Mouse (Mus musculus) bone marrow, adult 2 months (tissue): ENCODE data around the gene Prkra.

Source experiments
- CTCF ChIP-seq: fragments of 200-500 bp; IDR thresholded peaks from 2 replicates; pipeline ENCODE4 v1.5.1; 2011; ENCODE audit warnings: low read length, control low read depth; ENCODE audit not compliant: control insufficient read depth, insufficient read depth
- POLR2A ChIP-seq: fragments of 200-500 bp; IDR thresholded peaks from 2 replicates; pipeline ENCODE4 v1.6.1; 2011; ENCODE audit warnings: low read depth, mild to moderate bottlenecking, control low read depth, low read length, borderline replicate concordance; ENCODE audit not compliant: control insufficient read depth

DNA sequence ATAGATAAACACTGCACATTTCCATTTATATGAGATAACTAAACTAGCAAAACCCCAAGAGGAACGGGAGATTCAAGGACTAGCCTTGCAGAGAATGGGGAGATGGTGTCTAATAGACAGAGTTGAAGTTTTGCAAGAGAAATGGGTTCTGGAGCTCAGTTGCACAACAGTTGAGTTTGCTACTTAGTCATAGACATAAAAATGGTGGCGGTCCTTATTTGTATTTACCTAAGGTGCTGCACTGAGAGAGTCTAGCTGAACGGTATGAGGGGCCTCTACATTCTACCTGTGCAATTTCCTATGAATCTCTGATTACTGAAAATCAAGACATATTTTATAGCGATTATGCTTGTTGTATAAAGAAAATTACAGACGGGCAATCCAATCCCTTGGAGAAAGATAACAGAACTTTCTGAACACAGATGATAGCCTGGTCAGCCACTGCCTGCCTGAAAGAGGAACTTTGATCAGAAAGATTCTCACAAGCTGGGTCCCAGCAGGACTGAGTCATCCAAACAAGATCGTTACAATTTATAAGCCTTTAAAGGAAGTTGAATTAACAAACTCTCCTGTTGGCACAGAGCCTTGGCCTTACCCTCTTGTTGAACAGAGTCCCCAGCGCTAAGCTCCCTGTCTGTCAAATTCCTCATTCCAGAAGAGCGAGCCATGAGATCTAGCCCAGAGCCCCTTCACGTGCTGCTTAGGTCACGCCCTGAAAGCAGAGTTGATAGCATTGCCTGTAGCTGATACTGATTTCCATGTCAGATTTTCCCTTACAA, 37.3 kb downstream of the Prkra start:
- no peak for TF ChIP-seq CTCF
- no peak for TF ChIP-seq POLR2A
